Mouse (Mus musculus) bone marrow macrophage, adult 2 months (primary cell): ENCODE results near the gene Pard6a. TPM values are rescaled to one million over a fixed set of nuclear protein-coding genes. Genes with fewer than 3 reads are reported as not detected.

Experiments used
- H3K27ac ChIP-seq: 2 replicates; pipeline ENCODE4 v1.5.1; 2012; ENCODE audit warnings: low read depth, low read length; ENCODE audit not compliant: insufficient read depth
- H3K4me1 ChIP-seq: 2 replicates; pipeline ENCODE4 v1.6.1; 2012; ENCODE audit warnings: low read length; ENCODE audit not compliant: control insufficient read depth, insufficient read depth
- H3K4me3 ChIP-seq: 2 replicates; pipeline ENCODE4 v1.5.1; 2012; ENCODE audit warnings: mild to moderate bottlenecking, low read length, moderate library complexity; ENCODE audit not compliant: insufficient read depth
- CTCF ChIP-seq: IDR thresholded peaks from 2 replicates; pipeline ENCODE4 v1.5.1; 2012; ENCODE audit warnings: low read depth, mild to moderate bottlenecking, low read length, moderate library complexity
- POLR2A ChIP-seq: IDR thresholded peaks from 2 replicates; pipeline ENCODE4 v1.6.1; 2012; ENCODE audit warnings: mild to moderate bottlenecking, low read depth, low read length, borderline replicate concordance
- polyA plus RNA-seq: library from polyadenylated mRNA; stranded (reverse); fragments of >200 nt; gene quantifications from 2 replicates; pipeline ENCODE4 v1.2.4, GENCODE M21; 2012; ENCODE audit not compliant: missing spikeins, insufficient read depth, insufficient read length

Gene Pard6a
- polyA plus RNA-seq, result 9.4 and 11.2 TPM in 2 replicates

GRCm38 (mm10) chr8:105700966-105701824 is at the start of gene Pard6a, which contains the start of gene Acd:
TSS of gene Pard6a (plus strand) at chr8:105701148.
TSS of gene Acd (minus strand) at chr8:105701102.
- H3K4me3 ChIP-seq, result peak within 1 kb of the TSS; percentile 87
- peak within 1 kb of the TSS; percentile 93 for H3K27ac ChIP-seq
- H3K4me1 ChIP-seq, result peaks cover 2% of the 10 kb centered on the region; the same call in 1 of the 2 replicates
- TF ChIP-seq POLR2A, result no peak; the same call in 1 of the 2 replicates
- no peak for TF ChIP-seq CTCF

GRCm38 (mm10) chr8:105657641-105658040 is 43.3 kb upstream of the Pard6a start:
- Histone ChIP-seq H3K4me3 (no peak overlapping the region), H3K27ac (no peak overlapping the region), H3K4me1 (no peaks in the 10 kb centered on the region)
- TF ChIP-seq CTCF, result no peak
- no peak for TF ChIP-seq POLR2A

DNA sequence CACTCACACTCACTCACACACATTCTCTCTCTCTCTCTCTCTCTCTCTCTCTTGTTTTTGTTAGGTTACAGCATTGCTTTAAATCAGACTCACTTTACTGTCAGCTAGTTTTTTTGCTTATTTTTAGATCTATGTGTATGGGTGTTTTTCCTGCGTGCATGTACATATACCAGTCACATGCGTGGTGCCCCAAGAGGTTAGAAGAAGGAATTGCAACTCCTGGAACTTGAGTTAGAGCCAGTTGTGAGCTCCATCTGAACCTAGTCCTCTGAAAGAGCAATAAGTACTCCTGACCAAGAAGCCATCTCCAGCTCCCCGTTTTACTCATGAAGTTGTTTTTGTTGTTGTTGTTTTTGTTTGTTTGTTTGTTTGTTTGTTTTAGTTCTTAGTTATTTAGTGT is 39.8 kb upstream of the Pard6a start:
- Histone ChIP-seq H3K4me3 (no peak overlapping the region), H3K4me1 (no peaks in the 10 kb centered on the region), H3K27ac (no peak overlapping the region)
- TF ChIP-seq CTCF (no peak), POLR2A (no peak)

DNA sequence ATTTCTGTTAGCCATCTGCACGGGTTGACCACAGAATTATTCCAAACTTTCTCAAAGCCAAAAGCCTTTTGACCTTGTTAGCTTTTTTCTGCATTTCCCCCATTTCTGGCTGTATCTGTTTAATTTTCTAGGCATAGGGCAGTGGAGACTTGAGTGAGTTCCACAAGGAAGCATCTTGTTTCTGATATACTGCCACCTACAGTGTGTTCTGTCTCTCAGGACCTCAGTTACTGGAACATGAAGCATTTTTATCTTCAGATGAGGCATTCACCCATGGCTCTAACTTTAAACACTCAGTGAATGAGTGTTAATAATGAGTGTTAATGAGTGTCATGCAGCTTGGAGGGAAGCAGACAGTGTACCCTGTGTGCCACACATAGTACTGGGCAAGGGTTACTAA is 23.1 kb upstream of the Pard6a start:
- Histone ChIP-seq H3K4me3 (no peak overlapping the region), H3K4me1 (no peaks in the 10 kb centered on the region), H3K27ac (no peak overlapping the region)
- no peak for TF ChIP-seq CTCF
- TF ChIP-seq POLR2A, result no peak

GRCm38 (mm10) chr8:105685325-105685724 is 15.6 kb upstream of the Pard6a start:
- Histone ChIP-seq H3K4me3 (no peak overlapping the region), H3K4me1 (no peaks in the 10 kb centered on the region), H3K27ac (no peak overlapping the region)
- no peak for TF ChIP-seq POLR2A
- no peak for TF ChIP-seq CTCF

GRCm38 (mm10) chr8:105685796-105686308 is 15.1 kb upstream of the Pard6a start, which contains the start of gene Carmil2:
TSS of gene Carmil2 (plus strand) at chr8:105686274.
- Histone ChIP-seq H3K27ac (no peak within 1 kb of the TSS), H3K4me1 (no peaks in the 10 kb centered on the region), H3K4me3 (no peak within 1 kb of the TSS)
- TF ChIP-seq POLR2A (no peak), CTCF (peak; percentile 45; the same call in 1 of the 2 replicates)

GRCm38 (mm10) chr8:105686551-105686950 is 14.4 kb upstream of the Pard6a start:
- TF ChIP-seq POLR2A, result no peak
- no peak for TF ChIP-seq CTCF
- no peak overlapping the region for H3K27ac ChIP-seq
- H3K4me1 ChIP-seq, result no peaks in the 10 kb centered on the region
- H3K4me3 ChIP-seq, result no peak overlapping the region

DNA sequence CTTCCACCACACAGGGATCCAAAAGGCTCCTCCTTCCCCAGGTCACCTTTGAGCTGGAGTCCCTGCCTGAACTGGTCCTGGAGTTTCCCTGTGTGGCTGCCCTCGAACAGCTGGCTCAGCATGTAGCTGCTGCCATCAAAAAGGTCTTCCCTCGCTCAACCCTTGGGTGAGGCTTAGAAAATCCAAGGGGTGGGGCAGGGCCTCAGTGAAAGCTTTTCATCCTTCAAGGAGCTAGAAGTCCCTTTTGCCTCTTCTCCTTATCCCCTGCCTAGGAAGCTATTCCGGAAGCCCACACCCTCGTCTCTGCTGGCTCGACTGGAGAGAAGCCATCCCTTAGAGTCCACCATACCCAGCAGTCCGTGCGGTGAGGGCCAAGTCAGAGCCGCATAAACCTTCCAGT is 13.4 kb upstream of the Pard6a start:
- Histone ChIP-seq H3K4me1 (no peaks in the 10 kb centered on the region), H3K27ac (no peak overlapping the region), H3K4me3 (no peak overlapping the region)
- TF ChIP-seq POLR2A (no peak), CTCF (no peak)

- H3K4me3 ChIP-seq, result no peak overlapping the region
- H3K27ac ChIP-seq, result no peak overlapping the region
- H3K4me1 ChIP-seq, result no peaks in the 10 kb centered on the region
- no peak for TF ChIP-seq CTCF
- no peak for TF ChIP-seq POLR2A
Observed at GRCm38 (mm10) chr8:105688242-105688752, 12.7 kb upstream of the Pard6a start.

GRCm38 (mm10) chr8:105689256-105689982 is 11.5 kb upstream of the Pard6a start:
- H3K27ac ChIP-seq, result no peak overlapping the region
- TF ChIP-seq POLR2A, result no peak
- no peak for TF ChIP-seq CTCF
- no peak overlapping the region for H3K4me3 ChIP-seq
- H3K4me1 ChIP-seq, result no peaks in the 10 kb centered on the region
